17 mouse cellular contexts compared by ENCODE assay signal in the genomic region with DNA sequence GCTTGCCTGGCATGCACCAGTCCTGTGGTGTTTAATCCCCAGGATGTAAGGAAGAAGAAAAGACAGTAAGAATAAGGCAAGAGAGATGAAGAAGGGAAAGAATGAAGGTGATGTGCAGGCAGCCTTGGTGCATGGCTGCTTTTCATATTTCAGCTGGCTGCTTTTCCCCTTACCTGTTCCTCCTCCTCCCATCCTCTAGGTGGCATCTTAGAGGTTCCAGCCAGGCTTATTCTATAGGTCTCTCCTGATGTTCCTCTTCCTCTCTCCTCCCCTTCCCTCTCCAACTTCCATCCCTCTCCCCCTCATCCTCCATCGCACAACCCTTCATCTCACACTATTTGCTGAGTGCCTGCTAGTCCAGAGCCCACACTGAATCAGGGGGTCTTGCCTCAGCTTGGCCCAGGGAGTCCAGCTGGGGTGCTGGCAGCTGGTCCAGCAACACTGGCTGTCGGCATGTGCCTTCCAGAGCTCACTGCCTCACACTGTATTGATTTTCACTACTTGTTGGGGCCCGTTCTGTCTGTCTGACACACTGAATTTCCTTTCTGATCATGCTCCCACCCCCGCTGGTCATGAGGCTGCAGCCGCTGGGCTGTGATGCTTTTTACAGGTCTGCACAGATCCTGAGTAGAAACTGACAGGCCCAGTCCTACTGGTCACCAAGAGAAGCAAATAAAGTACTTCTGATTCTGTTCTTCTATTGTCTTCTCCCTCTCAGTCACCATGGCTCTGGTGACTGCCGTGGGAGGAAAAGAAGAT. TPM values are rescaled to one million over a fixed set of nuclear protein-coding genes. Genes with fewer than 3 reads are reported as not detected.
A peak's percentile ranks its signal among the peaks of the same experiment; 100 is the strongest.
DNase-seq lines count a peak whose midpoint lies in the region; ATAC-seq and TF ChIP-seq lines count a peak whose summit lies in the region.
"Had no signal": no experiment of that assay in that cellular context is flagged by ENCODE, and none has a peak within 500 bp of the region (broad histone marks: within the 10 kb centered on the region; RNA-seq: fewer than 3 reads in every experiment).

No protein-coding gene starts in this region.

- no peak overlapping the region for H3K4me3 ChIP-seq in cerebellum, adult 2 months (replicated peaks; ENCODE audit: insufficient read depth, low read depth, low read length)
- H3K4me3 ChIP-seq in kidney, postnatal 0 days (replicated peaks; ENCODE audit: low read depth, low read length), result no peak overlapping the region
- no peak overlapping the region for H3K4me3 ChIP-seq in thymus, adult 2 months (ENCODE audit: control insufficient read depth, insufficient read depth, low read length)
- H3K4me3 ChIP-seq: limb, embryonic 15.5 days; neural tube, embryonic 12.5 days had no signal

- ATAC-seq in kidney, postnatal 0 days (replicated peaks; ENCODE audit: low FRiP score, low read depth), result no peak
- ATAC-seq: lung, postnatal 0 days had no signal

- no peak overlapping the region for H3K9ac ChIP-seq in kidney, postnatal 0 days (ENCODE audit: low read depth, low read length)
- H3K9ac ChIP-seq: limb, embryonic 15.5 days; neural tube, embryonic 12.5 days had no signal

- no peak for DNase-seq in cerebellum, adult 2 months
- DNase-seq in cerebellum, adult 8-10 months, result no peak
- peak; percentile 14 for DNase-seq in kidney, postnatal 0 days (ENCODE audit: low spot score)
- DNase-seq in kidney, adult 18-20 months, result no peak
- DNase-seq in urinary bladder, postnatal 25 days (ENCODE audit: low spot score), result peak; percentile 8
- DNase-seq in urinary bladder, postnatal 10 days (ENCODE audit: low spot score), result no peak
- DNase-seq in right cerebral cortex, adult 2 months (ENCODE audit: low spot score in 2 of 2), result no peak
- DNase-seq in thymus, adult 2 months, result no peak
- DNase-seq: cerebellum, postnatal 25 days; heart, postnatal 4 days; kidney, postnatal 4 days; midbrain, embryonic 14.5 days; right cerebral cortex, adult 18-20 months; thymus, postnatal 4 days had no signal

- no peaks in the 10 kb centered on the region for H3K9me3 ChIP-seq in kidney, postnatal 0 days (replicated peaks; ENCODE audit: low read length)
- H3K9me3 ChIP-seq: limb, embryonic 15.5 days; neural tube, embryonic 12.5 days had no signal

- 0 out of 2 replicates have a peak, but pooled peaks have one; percentile 6 for TF ChIP-seq CTCF in cerebellum, adult 2 months (IDR thresholded peaks at IDR 0.05; ENCODE audit: borderline replicate concordance, insufficient read depth, low read depth, low read length)
- peak; percentile 50 for TF ChIP-seq CTCF in kidney, postnatal 0 days (IDR thresholded peaks at IDR 0.05; ENCODE audit: low read depth)
- TF ChIP-seq CTCF in thymus, adult 2 months (IDR thresholded peaks at IDR 0.05; ENCODE audit: borderline replicate concordance, control insufficient read depth, extremely low read depth, insufficient read depth, low read length, poor library complexity), result no peak

- WGBS in cerebellum, adult 2 months, result 72% methylated on average over 6 of the region's 6 CpGs
- 80% methylated on average over 6 of the region's 6 CpGs for WGBS in kidney, postnatal 0 days
- WGBS in thymus, adult 2 months, result 86% methylated on average over 6 of the region's 6 CpGs

- H3K36me3 ChIP-seq in kidney, postnatal 0 days (ENCODE audit: insufficient read depth, low read length), result no peaks in the 10 kb centered on the region
- no peaks in the 10 kb centered on the region for H3K36me3 ChIP-seq in thymus, adult 2 months (ENCODE audit: control insufficient read depth, insufficient read depth, low read length)
- H3K36me3 ChIP-seq: limb, embryonic 15.5 days; neural tube, embryonic 12.5 days had no signal

- no peak overlapping the region for H3K27ac ChIP-seq in cerebellum, adult 2 months (ENCODE audit: insufficient read depth, low read length)
- H3K27ac ChIP-seq in kidney, postnatal 0 days, result no peak overlapping the region
- H3K27ac ChIP-seq in thymus, adult 2 months (ENCODE audit: control insufficient read depth, insufficient read depth, low read length), result no peak overlapping the region
- H3K27ac ChIP-seq: limb, embryonic 15.5 days; neural tube, embryonic 12.5 days had no signal

- TF ChIP-seq POLR2A in cerebellum, adult 2 months (IDR thresholded peaks at IDR 0.05; ENCODE audit: borderline replicate concordance, insufficient read depth, low read length), result no peak
- no peak for TF ChIP-seq POLR2A in thymus, adult 2 months (IDR thresholded peaks at IDR 0.05; ENCODE audit: control insufficient read depth, extremely low read depth, insufficient read depth, low read length, poor library complexity)

- no peaks in the 10 kb centered on the region for H3K27me3 ChIP-seq in cerebellum, adult 2 months (ENCODE audit: control insufficient read depth, insufficient read depth, low read length)
- no peaks in the 10 kb centered on the region for H3K27me3 ChIP-seq in kidney, postnatal 0 days (ENCODE audit: insufficient read depth, low read length)
- H3K27me3 ChIP-seq in thymus, adult 2 months (ENCODE audit: control insufficient read depth, insufficient read depth, low read length), result no peaks in the 10 kb centered on the region
- H3K27me3 ChIP-seq: limb, embryonic 15.5 days; neural tube, embryonic 12.5 days had no signal

- 0 out of 2 replicates have a peak, but pooled peaks cover 2% of the 10 kb centered on the region for H3K4me1 ChIP-seq in cerebellum, adult 2 months (ENCODE audit: control insufficient read depth, insufficient read depth, low read length)
- no peaks in the 10 kb centered on the region for H3K4me1 ChIP-seq in kidney, postnatal 0 days (replicated peaks; ENCODE audit: insufficient read depth, low read length)
- H3K4me1 ChIP-seq in thymus, adult 2 months (replicated peaks; ENCODE audit: control insufficient read depth, insufficient read depth, low read length), result no peaks in the 10 kb centered on the region; the same call in 1 of the 2 replicates
- H3K4me1 ChIP-seq: limb, embryonic 15.5 days had no signal

- no peak overlapping the region for H3K4me2 ChIP-seq in kidney, postnatal 0 days (ENCODE audit: low read length)
- H3K4me2 ChIP-seq: limb, embryonic 15.5 days; neural tube, embryonic 12.5 days had no signal

RNA-seq across cellular contexts. Expression of a gene that starts 56.9 kb away (rescaled TPM):
- 0.10 and 0.11 TPM in 2 replicates for polyA plus RNA-seq in cerebellum, adult 2 months (2012; rRNA removed)
- polyA plus RNA-seq in kidney, postnatal 0 days (2015; fragmentation: Nextera tagmentation; extraction: Ambion mirVana), result 0.47 and 0.75 TPM in 2 replicates
- 0.13 and 0.38 TPM in 2 replicates for polyA plus RNA-seq in thymus, adult 2 months (2012; rRNA removed)
- polyA plus RNA-seq: limb, embryonic 15.5 days; lung, postnatal 0 days; midbrain, embryonic 14.5 days; neural tube, embryonic 12.5 days had no signal

Comparison
In these comparisons a context has a peak if more than half of its experiments do, and no peak if none do; other contexts are left out.
1. DNase-seq: peak in kidney, postnatal 0 days (single experiment) and urinary bladder, postnatal 25 days (single experiment); none in cerebellum, adult 2 months (0 of 2), cerebellum, adult 8-10 months (single experiment), kidney, adult 18-20 months (single experiment), urinary bladder, postnatal 10 days (single experiment), right cerebral cortex, adult 2 months (0 of 2) and thymus, adult 2 months (single experiment).